Mouse (Mus musculus) left cerebral cortex, adult 9 months (tissue): ENCODE data around the gene Tnpo1.

Source experiments
- DNase-seq, 2 experiments: peaks; one replicate each; pipeline ENCODE4 v3.0.0; 2022; ENCODE audit warnings: low spot score in 2 of 2

The Tnpo1 gene

GRCm38 (mm10) chr13:98925486-98926212 is 535 bp downstream of the Tnpo1 start:
- DNase-seq: peak in 1 of 2 experiments; percentile 46

GRCm38 (mm10) chr13:98924897-98925485 is 1.2 kb downstream of the Tnpo1 start:
- no peak for DNase-seq

GRCm38 (mm10) chr13:98922806-98923205 is 3.4 kb downstream of the Tnpo1 start:
- DNase-seq: no peak

GRCm38 (mm10) chr13:98921276-98921675 is 4.9 kb downstream of the Tnpo1 start:
- DNase-seq: no peak

- DNase-seq: no peak
These were observed 5.9 kb downstream of the Tnpo1 start for GRCm38 (mm10) chr13:98920300-98920699.

GRCm38 (mm10) chr13:98919695-98920094 is 6.5 kb downstream of the Tnpo1 start:
- DNase-seq: no peak

- no peak for DNase-seq
These were observed 8.3 kb downstream of the Tnpo1 start for GRCm38 (mm10) chr13:98917851-98918250.

- DNase-seq: no peak
These were observed 10.6 kb downstream of the Tnpo1 start for GRCm38 (mm10) chr13:98915591-98915990.

- no peak for DNase-seq
These were observed 11.4 kb downstream of the Tnpo1 start for GRCm38 (mm10) chr13:98914844-98915212.

- no peak for DNase-seq
These were observed 12.0 kb downstream of the Tnpo1 start for GRCm38 (mm10) chr13:98914010-98914843.

GRCm38 (mm10) chr13:98913196-98913595 is 13.0 kb downstream of the Tnpo1 start:
- no peak for DNase-seq

GRCm38 (mm10) chr13:98912602-98913001 is 13.6 kb downstream of the Tnpo1 start:
- no peak for DNase-seq

GRCm38 (mm10) chr13:98910801-98911200 is 15.4 kb downstream of the Tnpo1 start:
- DNase-seq: no peak

- DNase-seq: no peak
These were observed 21.6 kb downstream of the Tnpo1 start for GRCm38 (mm10) chr13:98904608-98905007.

GRCm38 (mm10) chr13:98902366-98903025 is 23.7 kb downstream of the Tnpo1 start:
- DNase-seq: no peak

GRCm38 (mm10) chr13:98899550-98899949 is 26.6 kb downstream of the Tnpo1 start:
- no peak for DNase-seq

GRCm38 (mm10) chr13:98897577-98897976 is 28.6 kb downstream of the Tnpo1 start:
- DNase-seq: no peak

GRCm38 (mm10) chr13:98896434-98897126 is 29.6 kb downstream of the Tnpo1 start:
- no peak for DNase-seq

GRCm38 (mm10) chr13:98896013-98896412 is 30.2 kb downstream of the Tnpo1 start:
- no peak for DNase-seq

GRCm38 (mm10) chr13:98894900-98895299 is 31.3 kb downstream of the Tnpo1 start:
- no peak for DNase-seq

- no peak for DNase-seq
These were observed 34.7 kb downstream of the Tnpo1 start for GRCm38 (mm10) chr13:98891443-98891842.

- peak; percentile 37 to 83 for DNase-seq
These were observed 35.3 kb downstream of the Tnpo1 start for GRCm38 (mm10) chr13:98890871-98891219.
